Mouse (Mus musculus) neural tube, embryonic 13.5 days (tissue): Measurements from ENCODE around the gene 9530068E07Rik. TPM values are rescaled to one million over a fixed set of nuclear protein-coding genes. Genes with fewer than 3 reads are reported as not detected.

Experiments
- ATAC-seq: fragments of 200-750 bp; cut with Nextera tagmentation; 2 replicates; pipeline ENCODE4 v1.8.0; 2017; ENCODE audit warnings: low read depth, mild to moderate bottlenecking, moderate TSS enrichment, moderate library complexity
- H3K27ac ChIP-seq: fragments of 300-500 bp; sonication (generic); replicated peaks from 2 replicates; pipeline ENCODE4 v1.5.1; 2015; ENCODE audit warnings: moderate library complexity, mild to moderate bottlenecking, inconsistent platforms
- H3K27me3 ChIP-seq: fragments of 300-500 bp; sonication (generic); 2 replicates; pipeline ENCODE4 v1.6.1; 2015; ENCODE audit warnings: mild to moderate bottlenecking, inconsistent platforms
- H3K36me3 ChIP-seq: fragments of 300-500 bp; sonication (generic); 2 replicates; pipeline ENCODE4 v1.6.1; 2015; ENCODE audit warnings: mild to moderate bottlenecking, inconsistent platforms
- H3K4me1 ChIP-seq: fragments of 300-500 bp; sonication (generic); replicated peaks from 2 replicates; pipeline ENCODE4 v1.6.1; 2015; ENCODE audit warnings: inconsistent platforms
- H3K4me2 ChIP-seq: fragments of 300-500 bp; sonication (generic); 2 replicates; pipeline ENCODE4 v1.6.1; 2015; ENCODE audit warnings: inconsistent platforms, mild to moderate bottlenecking, moderate library complexity
- H3K4me3 ChIP-seq: fragments of 300-500 bp; sonication (generic); 2 replicates; pipeline ENCODE4 v1.5.1; 2015; ENCODE audit warnings: mild to moderate bottlenecking, inconsistent platforms
- H3K9ac ChIP-seq: fragments of 300-500 bp; sonication (generic); 2 replicates; pipeline ENCODE4 v1.6.1; 2015; ENCODE audit warnings: moderate library complexity, mild to moderate bottlenecking, inconsistent platforms
- H3K9me3 ChIP-seq: fragments of 300-500 bp; sonication (generic); 2 replicates; pipeline ENCODE4 v1.6.1; 2016; ENCODE audit warnings: inconsistent platforms
- WGBS: fragments of 180-500 bp; shearing (Covaris S2); methylation state at CpG from one replicate; pipeline ENCODE4 v1.1.7; 2015; 5-methylcytosine and 5-hydroxymethylcytosine counted together
- polyA plus RNA-seq: library from polyadenylated mRNA; unstranded; fragments of >200 nt; fragmentation: Nextera tagmentation; extraction: Ambion mirVana; gene quantifications from 2 replicates; pipeline ENCODE4 v1.2.1, GENCODE M21; 2015

Gene 9530068E07Rik
- polyA plus RNA-seq, 1 experiment from 2014 or later: 123 TPM

- WGBS: under 1% methylated on average over 84 of the region's 84 CpGs
- H3K36me3 ChIP-seq: no peaks in the 10 kb centered on the region
- H3K4me2 ChIP-seq: peak within 1 kb of the TSS; percentile 97
- no peaks in the 10 kb centered on the region for H3K9me3 ChIP-seq
- peak within 1 kb of the TSS; percentile 93 for H3K27ac ChIP-seq
- ATAC-seq: peak; percentile 96
- H3K4me3 ChIP-seq: peak within 1 kb of the TSS; percentile 92
- peaks cover 48% of the 10 kb centered on the region for H3K4me1 ChIP-seq
- peak within 1 kb of the TSS; percentile 96 for H3K9ac ChIP-seq
- 0 out of 2 replicates have a peak, but pooled peaks cover 7% of the 10 kb centered on the region for H3K27me3 ChIP-seq
Measured at GRCm38 (mm10) chr11:52360471-52361277, 35.6 kb upstream of the 9530068E07Rik start, which contains the start of gene Vdac1. Gene Vdac1, plus strand, starts transcription at chr11:52360860.

- under 1% methylated on average over 47 of the region's 47 CpGs for WGBS
Measured at GRCm38 (mm10) chr11:52361287-52361921, 34.8 kb upstream of the 9530068E07Rik start.

GRCm38 (mm10) chr11:52364376-52364775, 31.9 kb upstream of the 9530068E07Rik start:
- Histone ChIP-seq H3K36me3 (no peaks in the 10 kb centered on the region), H3K9me3 (no peaks in the 10 kb centered on the region), H3K4me1 (peaks cover 64% of the 10 kb centered on the region), H3K9ac (no peak overlapping the region), H3K27me3 (no peaks in the 10 kb centered on the region), H3K4me2 (no peak overlapping the region), H3K4me3 (no peak overlapping the region), H3K27ac (no peak overlapping the region)
- no peak for ATAC-seq
- 84% methylated on average over 2 of the region's 2 CpGs for WGBS

More at GRCm38 (mm10) chr11:52361287-52361921, 34.8 kb upstream of the 9530068E07Rik start:
- ATAC-seq: peak; percentile 57
- Histone ChIP-seq H3K9ac (peak overlapping the region; percentile 96), H3K27ac (peak overlapping the region; percentile 93), H3K9me3 (no peaks in the 10 kb centered on the region), H3K4me2 (peak overlapping the region; percentile 97), H3K36me3 (no peaks in the 10 kb centered on the region), H3K4me1 (peaks cover 56% of the 10 kb centered on the region), H3K27me3 (0 out of 2 replicates have a peak, but pooled peaks cover 7% of the 10 kb centered on the region), H3K4me3 (peak overlapping the region; percentile 92)

- Histone ChIP-seq H3K27me3 (no peaks in the 10 kb centered on the region), H3K36me3 (no peaks in the 10 kb centered on the region), H3K4me1 (peaks cover 62% of the 10 kb centered on the region), H3K9ac (0 out of 2 replicates have a peak overlapping the region, but pooled peaks have one; percentile 1), H3K27ac (0 out of 2 replicates have a peak overlapping the region, but pooled peaks have one; percentile 4), H3K4me2 (no peak overlapping the region), H3K9me3 (no peaks in the 10 kb centered on the region), H3K4me3 (no peak overlapping the region)
- WGBS: 81% methylated on average over 1 of the region's 1 CpGs
- no peak for ATAC-seq
Measured at GRCm38 (mm10) chr11:52365143-52365542, 31.1 kb upstream of the 9530068E07Rik start.

GRCm38 (mm10) chr11:52366358-52366757, 29.9 kb upstream of the 9530068E07Rik start:
- WGBS: 90% methylated on average over 5 of the region's 5 CpGs
- no peak for ATAC-seq
- Histone ChIP-seq H3K27me3 (no peaks in the 10 kb centered on the region), H3K9ac (no peak overlapping the region), H3K27ac (no peak overlapping the region), H3K36me3 (no peaks in the 10 kb centered on the region), H3K4me2 (no peak overlapping the region), H3K4me1 (peaks cover 69% of the 10 kb centered on the region), H3K9me3 (no peaks in the 10 kb centered on the region), H3K4me3 (no peak overlapping the region)

- WGBS: 77% methylated on average over 10 of the region's 10 CpGs
Measured at GRCm38 (mm10) chr11:52368176-52368985, 27.8 kb upstream of the 9530068E07Rik start.

GRCm38 (mm10) chr11:52369252-52370134, 26.7 kb upstream of the 9530068E07Rik start:
- Histone ChIP-seq H3K27me3 (no peaks in the 10 kb centered on the region), H3K4me2 (no peak overlapping the region), H3K9me3 (no peaks in the 10 kb centered on the region), H3K4me1 (peaks cover 48% of the 10 kb centered on the region), H3K27ac (no peak overlapping the region), H3K36me3 (peaks cover under 1% of the 10 kb centered on the region; the same call in 1 of the 2 replicates), H3K9ac (no peak overlapping the region), H3K4me3 (no peak overlapping the region)
- ATAC-seq: no peak
- 86% methylated on average over 9 of the region's 9 CpGs for WGBS

More at GRCm38 (mm10) chr11:52368176-52368985, 27.8 kb upstream of the 9530068E07Rik start:
- Histone ChIP-seq H3K27ac (no peak overlapping the region), H3K4me1 (peaks cover 51% of the 10 kb centered on the region), H3K4me2 (no peak overlapping the region), H3K4me3 (no peak overlapping the region), H3K27me3 (no peaks in the 10 kb centered on the region), H3K9me3 (no peaks in the 10 kb centered on the region), H3K36me3 (no peaks in the 10 kb centered on the region), H3K9ac (no peak overlapping the region)
- ATAC-seq: no peak

GRCm38 (mm10) chr11:52370135-52370452, 26.1 kb upstream of the 9530068E07Rik start:
- no peaks in the 10 kb centered on the region for H3K9me3 ChIP-seq
- H3K4me2 ChIP-seq: no peak overlapping the region
- H3K36me3 ChIP-seq: peaks cover 7% of the 10 kb centered on the region; the same call in 1 of the 2 replicates
- H3K4me3 ChIP-seq: no peak overlapping the region
- no peak for ATAC-seq
- H3K9ac ChIP-seq: no peak overlapping the region
- WGBS: 98% methylated on average over 2 of the region's 2 CpGs
- no peaks in the 10 kb centered on the region for H3K27me3 ChIP-seq
- peaks cover 42% of the 10 kb centered on the region for H3K4me1 ChIP-seq
- H3K27ac ChIP-seq: peak overlapping the region; percentile 65

- no peak overlapping the region for H3K9ac ChIP-seq
- H3K4me1 ChIP-seq: peaks cover 39% of the 10 kb centered on the region
- H3K27me3 ChIP-seq: no peaks in the 10 kb centered on the region
- H3K4me3 ChIP-seq: no peak overlapping the region
- H3K9me3 ChIP-seq: no peaks in the 10 kb centered on the region
- peak overlapping the region; percentile 65 for H3K27ac ChIP-seq
- peaks cover 11% of the 10 kb centered on the region; the same call in 1 of the 2 replicates for H3K36me3 ChIP-seq
- WGBS: 45% methylated on average over 2 of the region's 2 CpGs
- H3K4me2 ChIP-seq: no peak overlapping the region
- 0 out of 2 replicates have a peak, but pooled peaks have one; percentile 30 for ATAC-seq
Measured at GRCm38 (mm10) chr11:52370538-52370937, 25.7 kb upstream of the 9530068E07Rik start.

- Histone ChIP-seq H3K27ac (no peak overlapping the region), H3K27me3 (no peaks in the 10 kb centered on the region), H3K4me1 (peaks cover 27% of the 10 kb centered on the region), H3K9me3 (no peaks in the 10 kb centered on the region), H3K36me3 (peaks cover 43% of the 10 kb centered on the region), H3K9ac (no peak overlapping the region), H3K4me2 (no peak overlapping the region), H3K4me3 (no peak overlapping the region)
- no peak for ATAC-seq
- 63% methylated on average over 7 of the region's 7 CpGs for WGBS
Measured at GRCm38 (mm10) chr11:52373841-52374240, 22.4 kb upstream of the 9530068E07Rik start.

- H3K4me1 ChIP-seq: peaks cover 22% of the 10 kb centered on the region
- no peak overlapping the region for H3K4me2 ChIP-seq
- H3K4me3 ChIP-seq: no peak overlapping the region
- H3K9ac ChIP-seq: no peak overlapping the region
- no peak for ATAC-seq
- H3K27me3 ChIP-seq: no peaks in the 10 kb centered on the region
- no peaks in the 10 kb centered on the region for H3K9me3 ChIP-seq
- H3K36me3 ChIP-seq: peaks cover 48% of the 10 kb centered on the region
- WGBS: 65% methylated on average over 6 of the region's 6 CpGs
- H3K27ac ChIP-seq: no peak overlapping the region
Measured at GRCm38 (mm10) chr11:52374340-52374739, 21.9 kb upstream of the 9530068E07Rik start.
